Mouse (Mus musculus) liver, embryonic 14.5 days (tissue): ENCODE results near the gene Gls. TPM values are rescaled to one million over a fixed set of nuclear protein-coding genes. Genes with fewer than 3 reads are reported as not detected.

Experiments used
- ATAC-seq: fragments of 200-750 bp; cut with Nextera tagmentation; 2 replicates; pipeline ENCODE4 v1.8.0; 2017; ENCODE audit warnings: moderate number of reproducible peaks, mild to moderate bottlenecking, moderate library complexity; ENCODE audit not compliant: insufficient read depth
- DNase-seq, 3 experiments: peaks; one replicate each; pipeline ENCODE4 v3.0.0-alpha.2; 2012 to 2013; ENCODE audit warnings: low read depth in 3 of 3, low spot score in 3 of 3
- H3K27ac ChIP-seq: fragments of 300-500 bp; sonication (generic); 2 replicates; pipeline ENCODE4 v1.5.1; 2014; ENCODE audit warnings: moderate library complexity, mild to moderate bottlenecking, control low read depth, inconsistent platforms
- H3K27me3 ChIP-seq: fragments of 300-500 bp; sonication (generic); 2 replicates; pipeline ENCODE4 v1.6.1; 2014; ENCODE audit warnings: mild to moderate bottlenecking, low read length, moderate library complexity; ENCODE audit not compliant: control insufficient read depth, insufficient read depth
- H3K36me3 ChIP-seq: fragments of 300-500 bp; sonication (generic); replicated peaks from 2 replicates; pipeline ENCODE4 v1.6.1; 2014; ENCODE audit warnings: low read depth; ENCODE audit not compliant: control insufficient read depth, insufficient read depth
- H3K4me1 ChIP-seq, 2 experiments: fragments of 200-500 bp in 1 of 2; fragments of 300-500 bp in 1 of 2; sonication (generic) in 1 of 2; replicated peaks; 2 replicates each; pipeline ENCODE4 v1.6.1; 2012 to 2014; ENCODE audit warnings: antibody characterized with exemption in 1 of 2, inconsistent platforms in 1 of 2, low read length in 1 of 2; ENCODE audit not compliant: control insufficient read depth in 2 of 2, insufficient read depth in 2 of 2
- H3K4me2 ChIP-seq: fragments of 300-500 bp; sonication (generic); 2 replicates; pipeline ENCODE4 v1.6.1; 2014; ENCODE audit warnings: low read depth, mild to moderate bottlenecking, control low read depth, moderate library complexity
- H3K4me3 ChIP-seq, 2 experiments: fragments of 200-500 bp in 1 of 2; fragments of 300-500 bp in 1 of 2; sonication (generic) in 1 of 2; 2 replicates each; pipeline ENCODE4 v1.5.1; 2012 to 2014; ENCODE audit warnings: low read depth in 2 of 2, low read length in 2 of 2, mild to moderate bottlenecking in 2 of 2, control low read depth in 1 of 2, inconsistent platforms in 1 of 2, moderate library complexity in 1 of 2; ENCODE audit not compliant: insufficient read depth in 1 of 2
- H3K9ac ChIP-seq: fragments of 300-500 bp; sonication (generic); replicated peaks from 2 replicates; pipeline ENCODE4 v1.6.1; 2014; ENCODE audit warnings: mild to moderate bottlenecking, control low read depth, moderate library complexity
- H3K9me3 ChIP-seq: fragments of 300-500 bp; sonication (generic); 2 replicates; pipeline ENCODE4 v1.6.1; 2016; ENCODE audit warnings: low read length, mixed read lengths; ENCODE audit not compliant: control insufficient read depth
- CTCF ChIP-seq: IDR thresholded peaks from 2 replicates; pipeline ENCODE4 v1.5.1; 2016; ENCODE audit warnings: antibody characterized with exemption, low read depth, control low read depth
- EP300 ChIP-seq: IDR thresholded peaks from 2 replicates; pipeline ENCODE4 v1.6.1; 2016; ENCODE audit warnings: antibody characterized with exemption, low read depth
- WGBS: fragments of 180-500 bp; shearing (Covaris S2); extraction: QIAGEN DNeasy Blood & Tissue Kit; methylation state at CpG from one replicate; pipeline ENCODE4 v1.1.7; 2014; ENCODE audit not compliant: insufficient replicate concordance; 5-methylcytosine and 5-hydroxymethylcytosine counted together
- polyA plus RNA-seq, 2 experiments: library from polyadenylated mRNA; depleted of rRNA in 1 of 2; stranded (reverse) in 1 of 2; unstranded in 1 of 2; fragments of >200 nt; fragmentation: Nextera tagmentation in 1 of 2; extraction: Ambion mirVana in 1 of 2; gene quantifications; 2 replicates each; pipeline versions ENCODE4 v1.2.1 to v1.2.3; 2012 to 2014

Gene Gls
- polyA plus RNA-seq, 2 experiments: 9.0 to 16.7 TPM

GRCm38 (mm10) chr1:52248899-52249556 lies 16.0 kb upstream of the Gls start:
- H3K36me3 ChIP-seq: no peaks in the 10 kb centered on the region
- H3K27me3 ChIP-seq: no peaks in the 10 kb centered on the region
- no peaks in the 10 kb centered on the region for H3K4me1 ChIP-seq
- ATAC-seq: no peak
- H3K27ac ChIP-seq: no peak overlapping the region
- no peak for TF ChIP-seq CTCF
- no peak for TF ChIP-seq EP300
- H3K4me3 ChIP-seq: no peak overlapping the region
- DNase-seq: no peak
- 59% methylated on average over 3 of the region's 3 CpGs for WGBS
- H3K9me3 ChIP-seq: no peaks in the 10 kb centered on the region
- no peak overlapping the region for H3K4me2 ChIP-seq
- no peak overlapping the region for H3K9ac ChIP-seq

DNA sequence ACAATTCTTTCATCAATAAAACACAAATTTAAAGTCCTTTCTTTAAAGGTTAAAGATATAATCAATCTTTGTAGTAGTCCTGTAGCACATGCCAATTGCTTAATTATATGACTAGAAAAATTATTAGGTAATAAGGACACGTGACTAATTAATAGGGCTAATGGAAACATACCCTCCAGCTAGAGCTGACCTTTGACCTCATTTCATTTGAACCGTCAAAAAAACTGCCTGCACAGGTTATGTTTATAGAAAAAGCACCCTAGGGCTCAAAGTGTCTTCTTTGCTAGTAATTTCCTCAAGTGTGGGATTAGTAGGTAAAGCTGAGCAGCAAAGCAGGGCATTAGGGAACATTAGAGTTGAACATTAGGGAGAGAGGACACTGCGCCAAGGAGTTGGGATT lies 9.2 kb upstream of the Gls start:
- WGBS: 68% methylated on average over 3 of the region's 3 CpGs
- H3K4me2 ChIP-seq: no peak overlapping the region
- no peak overlapping the region for H3K4me3 ChIP-seq
- no peak overlapping the region for H3K9ac ChIP-seq
- H3K27ac ChIP-seq: no peak overlapping the region
- H3K4me1 ChIP-seq: no peaks in the 10 kb centered on the region
- no peak for TF ChIP-seq EP300
- TF ChIP-seq CTCF: no peak
- H3K27me3 ChIP-seq: no peaks in the 10 kb centered on the region
- no peaks in the 10 kb centered on the region for H3K9me3 ChIP-seq
- DNase-seq: no peak
- H3K36me3 ChIP-seq: no peaks in the 10 kb centered on the region
- ATAC-seq: no peak

DNA sequence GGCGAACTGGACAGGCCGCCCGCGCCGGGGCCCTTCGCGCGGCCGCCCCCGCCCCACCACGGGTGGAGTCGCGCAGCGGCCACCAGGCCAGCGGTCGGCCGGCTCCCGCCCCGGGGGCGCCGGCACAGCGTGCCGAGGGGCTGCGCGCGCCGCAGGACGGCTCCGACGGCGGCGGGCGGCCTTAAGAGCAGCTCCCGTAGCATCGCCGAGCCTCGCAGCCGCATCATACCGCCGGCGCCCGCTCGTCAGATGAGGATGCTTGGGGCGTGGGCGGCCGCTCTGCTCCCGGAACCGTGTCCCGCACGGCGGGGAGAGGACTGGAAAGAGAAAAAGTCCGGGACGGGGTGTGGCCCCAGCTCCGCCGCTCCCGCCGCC lies 279 bp downstream of the Gls start:
- peak; percentile 61 for ATAC-seq
- H3K4me1 ChIP-seq: peaks cover 6 to 8% of the 10 kb centered on the region in 2 experiments; a peak in 3 of 4 replicates
- no peaks in the 10 kb centered on the region for H3K36me3 ChIP-seq
- H3K9ac ChIP-seq: peak overlapping the region; percentile 96
- no peaks in the 10 kb centered on the region for H3K9me3 ChIP-seq
- no peaks in the 10 kb centered on the region for H3K27me3 ChIP-seq
- peak overlapping the region; percentile 81 for H3K27ac ChIP-seq
- H3K4me2 ChIP-seq: peak overlapping the region; percentile 69
- WGBS: under 1% methylated on average over 53 of the region's 57 CpGs
- peak overlapping the region; percentile 97 for H3K4me3 ChIP-seq
- no peak for DNase-seq
- no peak for TF ChIP-seq EP300
- no peak for TF ChIP-seq CTCF

DNA sequence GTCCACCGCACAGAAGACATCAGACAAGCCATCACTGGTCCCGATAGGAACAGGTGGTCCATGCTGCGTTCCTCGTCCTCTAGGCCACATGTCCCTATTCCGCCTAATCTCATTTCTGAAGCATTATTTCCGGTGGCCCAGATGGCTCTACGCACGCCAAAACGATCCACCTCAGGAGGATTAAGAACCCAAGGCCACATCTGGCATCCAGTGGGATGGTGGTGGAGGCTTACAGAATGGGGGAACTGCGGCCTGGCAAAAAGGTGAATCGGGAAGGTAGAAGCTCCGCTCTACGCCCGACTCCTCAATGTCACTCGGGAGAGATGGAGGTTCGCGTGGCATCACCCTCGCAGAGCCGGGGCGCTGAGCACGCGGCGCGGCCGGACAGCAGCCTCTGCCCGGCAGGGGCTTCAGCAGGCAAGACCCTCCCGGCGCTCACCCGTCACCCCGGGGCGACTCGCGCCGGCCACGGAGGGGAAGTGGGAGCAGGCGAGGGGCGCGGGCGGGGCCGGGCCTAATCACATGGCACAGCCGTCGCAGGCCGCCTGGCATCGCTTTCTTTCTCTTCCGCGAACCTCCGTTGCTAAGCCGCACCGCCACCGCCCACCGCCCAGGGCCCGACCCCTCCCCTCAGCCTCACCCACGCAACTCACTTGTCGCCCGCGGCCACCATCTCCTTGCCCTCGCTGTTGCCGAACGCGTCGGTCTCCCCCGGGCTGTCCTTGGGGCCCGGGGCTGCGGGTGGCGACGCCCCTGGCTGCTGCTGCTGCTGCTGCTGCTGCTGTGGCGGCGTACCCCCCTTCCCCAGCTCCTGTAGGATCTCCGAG lies 880 bp downstream of the Gls start:
- ATAC-seq (peak; percentile 10; the same call in 1 of the 2 replicates), DNase-seq (peak; percentile 34 to 41 (median 36))
- H3K4me2 ChIP-seq: peak overlapping the region; percentile 69
- H3K9me3 ChIP-seq: no peaks in the 10 kb centered on the region
- H3K27ac ChIP-seq: peak overlapping the region; percentile 81
- H3K9ac ChIP-seq: peak overlapping the region; percentile 96
- H3K27me3 ChIP-seq: no peaks in the 10 kb centered on the region
- TF ChIP-seq EP300 (no peak), CTCF (no peak)
- peak overlapping the region; percentile 97 for H3K4me3 ChIP-seq
- H3K36me3 ChIP-seq: no peaks in the 10 kb centered on the region
- WGBS: under 1% methylated on average over 59 of the region's 69 CpGs
- peaks cover 6 to 9% of the 10 kb centered on the region in 2 experiments; a peak in 3 of 4 replicates for H3K4me1 ChIP-seq

DNA sequence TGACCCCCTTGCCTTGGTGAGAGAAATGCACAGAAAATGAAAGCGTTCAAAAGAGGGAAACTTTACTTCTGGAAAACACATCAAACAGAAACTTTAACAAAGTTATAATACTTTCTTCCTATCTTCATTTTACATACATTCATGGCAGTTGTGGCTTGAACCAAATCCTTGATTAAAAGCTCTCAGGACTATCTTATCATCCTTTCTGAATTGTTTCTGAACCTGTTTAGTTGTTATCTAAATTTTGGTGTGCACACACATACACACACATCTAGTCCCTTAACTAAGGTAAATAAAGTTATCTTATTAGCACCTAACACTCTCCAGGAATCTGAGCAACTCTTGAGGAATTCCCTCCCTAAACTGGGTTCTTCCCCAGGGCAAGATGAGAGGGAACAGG lies 2.6 kb downstream of the Gls start:
- Histone ChIP-seq H3K27me3 (no peaks in the 10 kb centered on the region), H3K9ac (peak overlapping the region; percentile 35; the same call in 1 of the 2 replicates), H3K4me1 (peaks cover 6 to 14% of the 10 kb centered on the region in 2 experiments; a peak in 3 of 4 replicates), H3K4me2 (peak overlapping the region; percentile 69), H3K27ac (no peak overlapping the region; the same call in 1 of the 2 replicates), H3K9me3 (no peaks in the 10 kb centered on the region), H3K4me3 (peak overlapping the region in 1 of 2 experiments; percentile 97; a peak in 1 of 4 replicates), H3K36me3 (no peaks in the 10 kb centered on the region)
- TF ChIP-seq EP300 (peak; percentile 29; the same call in 1 of the 2 replicates), CTCF (no peak)
- WGBS: 10% methylated on average over 1 of the region's 1 CpGs
- ATAC-seq (no peak), DNase-seq (peak in 1 of 3 experiments; percentile 17)
